ENCODE assay signal across 8 mouse cellular contexts in genomic region chr4:132532981-132533916, GRCm38 (mm10). TPM values are rescaled to one million over a fixed set of nuclear protein-coding genes. Genes with fewer than 3 reads are reported as not detected.
DNase-seq lines count a peak whose midpoint lies in the region; ATAC-seq and TF ChIP-seq lines count a peak whose summit lies in the region.

Atpif1 (minus strand) TSS chr4:132533659.

- peak; percentile 87 for ATAC-seq in heart, embryonic 12.5 days (ENCODE audit: insufficient number of reproducible peaks, low FRiP score)
- peak; percentile 82 for ATAC-seq in kidney, postnatal 0 days (replicated peaks; ENCODE audit: low FRiP score, low read depth)
- peak; percentile 69 for ATAC-seq in liver, embryonic 13.5 days (ENCODE audit: low read depth)
- ATAC-seq in neural tube, embryonic 11.5 days (ENCODE audit: insufficient read depth, low FRiP score, low TSS enrichment) = peak; percentile 83
- peak; percentile 87 for ATAC-seq in stomach, postnatal 0 days (ENCODE audit: low FRiP score, low TSS enrichment)

- H3K27ac ChIP-seq in heart, embryonic 12.5 days (ENCODE audit: poor library complexity, severe bottlenecking) = peak within 1 kb of the TSS; percentile 94
- H3K27ac ChIP-seq in kidney, postnatal 0 days = peak within 1 kb of the TSS; percentile 96
- H3K27ac ChIP-seq in liver, embryonic 13.5 days = peak within 1 kb of the TSS; percentile 99
- H3K27ac ChIP-seq in neural tube, embryonic 11.5 days (ENCODE audit: low read depth, low read length) = peak within 1 kb of the TSS; percentile 81
- H3K27ac ChIP-seq in stomach, postnatal 0 days (replicated peaks) = peak within 1 kb of the TSS; percentile 95

- H3K4me3 ChIP-seq in erythroblast, embryonic 14.5 days (replicated peaks) = peak within 1 kb of the TSS; percentile 76
- peak within 1 kb of the TSS; percentile 81 for H3K4me3 ChIP-seq in heart, embryonic 12.5 days
- peak within 1 kb of the TSS; percentile 84 for H3K4me3 ChIP-seq in kidney, postnatal 0 days (replicated peaks; ENCODE audit: low read depth, low read length)
- H3K4me3 ChIP-seq in liver, embryonic 13.5 days (replicated peaks) = peak within 1 kb of the TSS; percentile 96
- H3K4me3 ChIP-seq in neural tube, embryonic 11.5 days (ENCODE audit: low read depth, low read length) = peak within 1 kb of the TSS; percentile 75
- peak within 1 kb of the TSS; percentile 64 for H3K4me3 ChIP-seq in stomach, postnatal 0 days (ENCODE audit: low read depth, low read length)

- TF ChIP-seq POLR2A in brain, embryonic 14.5 days (IDR thresholded peaks at IDR 0.05; ENCODE audit: borderline replicate concordance, extremely low read depth, insufficient read depth, insufficient read length, poor library complexity, severe bottlenecking) = peak; percentile 80; the same call in 1 of the 2 replicates

- H3K36me3 ChIP-seq in erythroblast, embryonic 14.5 days (ENCODE audit: control insufficient read depth) = peaks cover 64% of the 10 kb centered on the region
- peaks cover 24% of the 10 kb centered on the region for H3K36me3 ChIP-seq in heart, embryonic 12.5 days
- H3K36me3 ChIP-seq in kidney, postnatal 0 days (ENCODE audit: insufficient read depth, low read length) = peaks cover 12% of the 10 kb centered on the region; the same call in 1 of the 2 replicates
- peaks cover 43% of the 10 kb centered on the region for H3K36me3 ChIP-seq in liver, embryonic 13.5 days
- H3K36me3 ChIP-seq in neural tube, embryonic 11.5 days (ENCODE audit: control insufficient read depth, insufficient read depth, low read length) = no peaks in the 10 kb centered on the region
- H3K36me3 ChIP-seq in stomach, postnatal 0 days (ENCODE audit: control insufficient read depth, insufficient read depth, low read length) = peaks cover 5% of the 10 kb centered on the region; the same call in 1 of the 2 replicates

- H3K4me1 ChIP-seq in erythroblast, embryonic 14.5 days (ENCODE audit: control insufficient read depth) = peaks cover 71% of the 10 kb centered on the region
- peaks cover 29% of the 10 kb centered on the region for H3K4me1 ChIP-seq in heart, embryonic 12.5 days (replicated peaks)
- peaks cover 7% of the 10 kb centered on the region; the same call in 1 of the 2 replicates for H3K4me1 ChIP-seq in kidney, postnatal 0 days (replicated peaks; ENCODE audit: insufficient read depth, low read length)
- H3K4me1 ChIP-seq in liver, embryonic 13.5 days (replicated peaks) = peaks cover 74% of the 10 kb centered on the region
- peaks cover 8% of the 10 kb centered on the region for H3K4me1 ChIP-seq in neural tube, embryonic 11.5 days (ENCODE audit: control insufficient read depth, insufficient read depth, low read length)
- peaks cover 7% of the 10 kb centered on the region for H3K4me1 ChIP-seq in stomach, postnatal 0 days (replicated peaks; ENCODE audit: control insufficient read depth, insufficient read depth)

- under 1% methylated on average over 63 of the region's 63 CpGs for WGBS in heart, embryonic 12.5 days
- under 1% methylated on average over 63 of the region's 63 CpGs for WGBS in kidney, postnatal 0 days
- WGBS in liver, embryonic 13.5 days (ENCODE audit: insufficient replicate concordance) = under 1% methylated on average over 63 of the region's 63 CpGs
- WGBS in neural tube, embryonic 11.5 days = under 1% methylated on average over 62 of the region's 63 CpGs
- under 1% methylated on average over 63 of the region's 63 CpGs for WGBS in stomach, postnatal 0 days

- no peak for TF ChIP-seq CTCF in brain, embryonic 14.5 days (IDR thresholded peaks at IDR 0.05; ENCODE audit: borderline replicate concordance, extremely low read depth, insufficient read depth, insufficient read length)
- no peak for TF ChIP-seq CTCF in kidney, postnatal 0 days (IDR thresholded peaks at IDR 0.05; ENCODE audit: low read depth)
- TF ChIP-seq CTCF in stomach, postnatal 0 days (IDR thresholded peaks at IDR 0.05; ENCODE audit: low read depth) = 0 out of 2 replicates have a peak, but pooled peaks have one; percentile 25

- no peaks in the 10 kb centered on the region for H3K27me3 ChIP-seq in erythroblast, embryonic 14.5 days (ENCODE audit: control insufficient read depth)
- H3K27me3 ChIP-seq in heart, embryonic 12.5 days (replicated peaks) = no peaks in the 10 kb centered on the region
- H3K27me3 ChIP-seq in kidney, postnatal 0 days (ENCODE audit: insufficient read depth, low read length) = no peaks in the 10 kb centered on the region
- no peaks in the 10 kb centered on the region for H3K27me3 ChIP-seq in liver, embryonic 13.5 days
- H3K27me3 ChIP-seq in neural tube, embryonic 11.5 days (ENCODE audit: control insufficient read depth, insufficient read depth, low read length) = no peaks in the 10 kb centered on the region
- no peaks in the 10 kb centered on the region for H3K27me3 ChIP-seq in stomach, postnatal 0 days (ENCODE audit: control insufficient read depth, insufficient read depth, low read length)

- H3K9me3 ChIP-seq in erythroblast, embryonic 14.5 days (ENCODE audit: control insufficient read depth, low read length) = no peaks in the 10 kb centered on the region
- H3K9me3 ChIP-seq in heart, embryonic 12.5 days (replicated peaks) = no peaks in the 10 kb centered on the region
- H3K9me3 ChIP-seq in kidney, postnatal 0 days (replicated peaks; ENCODE audit: low read length) = no peaks in the 10 kb centered on the region
- H3K9me3 ChIP-seq in liver, embryonic 13.5 days (replicated peaks) = no peaks in the 10 kb centered on the region
- H3K9me3 ChIP-seq in neural tube, embryonic 11.5 days (ENCODE audit: control insufficient read depth, low read length) = no peaks in the 10 kb centered on the region
- H3K9me3 ChIP-seq in stomach, postnatal 0 days (ENCODE audit: control insufficient read depth, low read length) = no peaks in the 10 kb centered on the region

- peak within 1 kb of the TSS; percentile 91 for H3K9ac ChIP-seq in heart, embryonic 12.5 days
- peak within 1 kb of the TSS; percentile 87 for H3K9ac ChIP-seq in kidney, postnatal 0 days (ENCODE audit: low read depth, low read length)
- peak within 1 kb of the TSS; percentile 97 for H3K9ac ChIP-seq in liver, embryonic 13.5 days
- H3K9ac ChIP-seq in neural tube, embryonic 11.5 days (ENCODE audit: low read length) = peak within 1 kb of the TSS; percentile 88
- peak within 1 kb of the TSS; percentile 88 for H3K9ac ChIP-seq in stomach, postnatal 0 days (ENCODE audit: low read length)

- TF ChIP-seq EP300 in stomach, postnatal 0 days (optimal IDR thresholded peaks at IDR 0.05) = no peak

- peak; percentile 94 for DNase-seq in CD4-positive helper T cell, adult 2 months (ENCODE audit: low read depth, low spot score)
- peak; percentile 98 for DNase-seq in brain, embryonic 14.5 days (ENCODE audit: low read depth)
- DNase-seq in kidney, postnatal 0 days (ENCODE audit: low spot score) = peak; percentile 98
- peak; percentile 88 for DNase-seq in liver, embryonic 13.5 days
- DNase-seq in neural tube, embryonic 11.5 days (ENCODE audit: low spot score) = peak; percentile 93
- DNase-seq in stomach, postnatal 0 days (ENCODE audit: low spot score) = peak; percentile 95

- H3K4me2 ChIP-seq in heart, embryonic 12.5 days = peak within 1 kb of the TSS; percentile 89
- peak within 1 kb of the TSS; percentile 95 for H3K4me2 ChIP-seq in kidney, postnatal 0 days (ENCODE audit: low read length)
- peak within 1 kb of the TSS; percentile 90 for H3K4me2 ChIP-seq in liver, embryonic 13.5 days
- H3K4me2 ChIP-seq in neural tube, embryonic 11.5 days (ENCODE audit: low read depth) = peak within 1 kb of the TSS; percentile 89
- H3K4me2 ChIP-seq in stomach, postnatal 0 days (replicated peaks; ENCODE audit: low read depth) = peak within 1 kb of the TSS; percentile 84

RNA-seq across cellular contexts. Expression of gene Atpif1, which starts in this region (rescaled TPM):
- polyA plus RNA-seq in brain, embryonic 14.5 days (2012; rRNA removed) = 799 and 900 TPM in 2 replicates
- polyA plus RNA-seq in erythroblast, embryonic 14.5 days (2012) = 102 and 103 TPM in 2 replicates
- 1,373 and 1,377 TPM in 2 replicates for polyA plus RNA-seq in heart, embryonic 12.5 days (2016; fragmentation: Nextera tagmentation; extraction: Ambion mirVana)
- polyA plus RNA-seq in kidney, postnatal 0 days (2015; fragmentation: Nextera tagmentation; extraction: Ambion mirVana) = 1,652 and 1,801 TPM in 2 replicates
- polyA plus RNA-seq in liver, embryonic 13.5 days (2015; fragmentation: Nextera tagmentation; extraction: Ambion mirVana) = 1,559 and 1,572 TPM in 2 replicates
- 1,030 and 1,051 TPM in 2 replicates for polyA plus RNA-seq in neural tube, embryonic 11.5 days (2014; fragmentation: Nextera tagmentation; extraction: Ambion mirVana)
- 1,179 and 1,213 TPM in 2 replicates for polyA plus RNA-seq in stomach, postnatal 0 days (2015; fragmentation: Nextera tagmentation; extraction: Ambion mirVana)

Comparison
In these comparisons a context has a peak if more than half of its experiments do, and no peak if none do; other contexts are left out.
1. Peak in every context shown above with its lines: DNase-seq, ATAC-seq, H3K4me3 ChIP-seq and H3K27ac ChIP-seq.